Mouse (Mus musculus): ENCODE results near the gene Tmem259. TPM values are rescaled to one million over a fixed set of nuclear protein-coding genes. Genes with fewer than 3 reads are reported as not detected.

Gene Tmem259
- total RNA-seq, 2 experiments from 2014 or later, result 135 to 144 TPM

GRCm38 (mm10) chr10:79989272-79989786, 5.2 kb upstream of the Tmem259 start:
- no peak for DNase-seq (ENCODE audit: low spot score in 2 of 2)

GRCm38 (mm10) chr10:79988506-79989271, 4.6 kb upstream of the Tmem259 start, which contains the start of gene Cnn2:
TSS of gene Cnn2 (plus strand) at chr10:79988584.
- no peak for DNase-seq (ENCODE audit: low spot score in 2 of 2)

GRCm38 (mm10) chr10:79987771-79988505, 3.8 kb upstream of the Tmem259 start:
- no peak for DNase-seq (ENCODE audit: low spot score in 2 of 2)

- peak; percentile 83 for DNase-seq (ENCODE audit: low spot score in 2 of 2)
These were observed 2.8 kb upstream of the Tmem259 start for GRCm38 (mm10) chr10:79986963-79987362.

- DNase-seq (ENCODE audit: low spot score in 2 of 2), result no peak
These were observed 2.2 kb upstream of the Tmem259 start for GRCm38 (mm10) chr10:79986232-79986878.

- peak; percentile 67 to 74 for DNase-seq (ENCODE audit: low spot score in 2 of 2)
These were observed 1.5 kb upstream of the Tmem259 start for GRCm38 (mm10) chr10:79985334-79986231.

GRCm38 (mm10) chr10:79984871-79985270, 741 bp upstream of the Tmem259 start:
- DNase-seq (ENCODE audit: low spot score in 2 of 2), result peak; percentile 96 to 98

- peak; percentile 63 to 68 for DNase-seq (ENCODE audit: low spot score in 2 of 2)
These were observed 460 bp downstream of the Tmem259 start for GRCm38 (mm10) chr10:79983670-79984069.

- DNase-seq (ENCODE audit: low spot score in 2 of 2), result no peak
These were observed 925 bp downstream of the Tmem259 start for GRCm38 (mm10) chr10:79983205-79983604.

GRCm38 (mm10) chr10:79979401-79980155, 4.6 kb downstream of the Tmem259 start:
- no peak for DNase-seq (ENCODE audit: low spot score in 2 of 2)

- DNase-seq (ENCODE audit: low spot score in 2 of 2), result no peak
These were observed 6.1 kb downstream of the Tmem259 start for GRCm38 (mm10) chr10:79978061-79978460.

- DNase-seq (ENCODE audit: low spot score in 2 of 2), result no peak
These were observed 6.8 kb downstream of the Tmem259 start for GRCm38 (mm10) chr10:79977324-79977723.

- no peak for DNase-seq (ENCODE audit: low spot score in 2 of 2)
These were observed 7.4 kb downstream of the Tmem259 start for GRCm38 (mm10) chr10:79976722-79977107.

- no peak for DNase-seq (ENCODE audit: low spot score in 2 of 2)
These were observed 7.9 kb downstream of the Tmem259 start for GRCm38 (mm10) chr10:79976071-79976721.

- DNase-seq (ENCODE audit: low spot score in 2 of 2), result no peak
These were observed 9.5 kb downstream of the Tmem259 start for GRCm38 (mm10) chr10:79974668-79975067.

- no peak for DNase-seq (ENCODE audit: low spot score in 2 of 2)
These were observed 10.0 kb downstream of the Tmem259 start for GRCm38 (mm10) chr10:79974087-79974486.

GRCm38 (mm10) chr10:79972831-79973230, 11.3 kb downstream of the Tmem259 start:
- no peak for DNase-seq (ENCODE audit: low spot score in 2 of 2)

- no peak for DNase-seq (ENCODE audit: low spot score in 2 of 2)
These were observed 13.0 kb downstream of the Tmem259 start for GRCm38 (mm10) chr10:79971183-79971497.

GRCm38 (mm10) chr10:79970415-79971182, 13.5 kb downstream of the Tmem259 start, which contains the start of gene Grin3b:
TSS of gene Grin3b (plus strand) at chr10:79970715.
- no peak for DNase-seq (ENCODE audit: low spot score in 2 of 2)

Measured in layer of hippocampus, postnatal 14 days (tissue).